Mouse (Mus musculus) forebrain, embryonic 11.5 days (tissue): Measurements from ENCODE around the gene Espnl. TPM values are rescaled to one million over a fixed set of nuclear protein-coding genes. Genes with fewer than 3 reads are reported as not detected.

Source experiments
- ATAC-seq: fragments of 200-750 bp; cut with Nextera tagmentation; replicated peaks from 2 replicates; pipeline ENCODE4 v1.8.0; 2017; ENCODE audit warnings: moderate TSS enrichment; ENCODE audit not compliant: low FRiP score
- DNase-seq: peaks from one replicate; pipeline ENCODE4 v3.0.0-alpha.2; 2017; ENCODE audit warnings: low spot score
- H3K27ac ChIP-seq: fragments of 300-500 bp; sonication (generic); 2 replicates; pipeline ENCODE4 v1.5.1; 2014; ENCODE audit warnings: low read depth, low read length
- H3K27me3 ChIP-seq: fragments of 300-500 bp; sonication (generic); 2 replicates; pipeline ENCODE4 v1.6.1; 2014; ENCODE audit warnings: mild to moderate bottlenecking, low read length, mixed read lengths; ENCODE audit not compliant: control insufficient read depth, insufficient read depth
- H3K36me3 ChIP-seq: fragments of 300-500 bp; sonication (generic); 2 replicates; pipeline ENCODE4 v1.6.1; 2014; ENCODE audit warnings: mild to moderate bottlenecking, low read length, moderate library complexity, mixed read lengths; ENCODE audit not compliant: control insufficient read depth, insufficient read depth
- H3K4me1 ChIP-seq: fragments of 300-500 bp; sonication (generic); replicated peaks from 2 replicates; pipeline ENCODE4 v1.6.1; 2014; ENCODE audit warnings: low read length, mixed read lengths; ENCODE audit not compliant: control insufficient read depth, insufficient read depth
- H3K4me2 ChIP-seq: fragments of 300-500 bp; sonication (generic); 2 replicates; pipeline ENCODE4 v1.6.1; 2014; ENCODE audit warnings: low read depth, mild to moderate bottlenecking, low read length, moderate library complexity, mixed read lengths; ENCODE audit not compliant: severe bottlenecking
- H3K4me3 ChIP-seq: fragments of 300-500 bp; sonication (generic); 2 replicates; pipeline ENCODE4 v1.5.1; 2014; ENCODE audit warnings: low read depth, low read length
- H3K9ac ChIP-seq: fragments of 300-500 bp; sonication (generic); 2 replicates; pipeline ENCODE4 v1.6.1; 2014; ENCODE audit warnings: low read length
- H3K9me3 ChIP-seq: fragments of 300-500 bp; sonication (generic); 2 replicates; pipeline ENCODE4 v1.6.1; 2016; ENCODE audit warnings: low read length, mixed read lengths; ENCODE audit not compliant: control insufficient read depth
- WGBS: fragments of 180-500 bp; shearing (Covaris S2); extraction: QIAGEN DNeasy Blood & Tissue Kit; methylation state at CpG from one replicate; pipeline ENCODE4 v1.1.7; 2014; 5-methylcytosine and 5-hydroxymethylcytosine counted together
- polyA plus RNA-seq: library from polyadenylated mRNA; unstranded; fragments of >200 nt; fragmentation: Nextera tagmentation; extraction: Ambion mirVana; gene quantifications from 2 replicates; pipeline ENCODE4 v1.2.1, GENCODE M21; 2014

Gene Espnl
- polyA plus RNA-seq, 1 experiment from 2014 or later = 0.08 TPM

GRCm38 (mm10) chr1:91304621-91305020 lies 17.3 kb upstream of the Espnl start:
- no peak for DNase-seq
- Histone ChIP-seq H3K27ac (no peak overlapping the region), H3K4me2 (no peak overlapping the region), H3K9ac (no peak overlapping the region), H3K4me3 (no peak overlapping the region), H3K27me3 (no peaks in the 10 kb centered on the region), H3K9me3 (no peaks in the 10 kb centered on the region), H3K4me1 (no peaks in the 10 kb centered on the region), H3K36me3 (no peaks in the 10 kb centered on the region; the same call in 1 of the 2 replicates)
- no peak for ATAC-seq
- 93% methylated on average over 4 of the region's 4 CpGs for WGBS

GRCm38 (mm10) chr1:91309366-91310085 lies 12.3 kb upstream of the Espnl start:
- DNase-seq (no peak), ATAC-seq (no peak)
- WGBS = 90% methylated on average over 13 of the region's 13 CpGs
- Histone ChIP-seq H3K36me3 (no peaks in the 10 kb centered on the region; the same call in 1 of the 2 replicates), H3K9ac (no peak overlapping the region), H3K4me2 (no peak overlapping the region), H3K4me3 (no peak overlapping the region), H3K27ac (no peak overlapping the region), H3K4me1 (peaks cover 5% of the 10 kb centered on the region; the same call in 1 of the 2 replicates), H3K9me3 (no peaks in the 10 kb centered on the region), H3K27me3 (no peaks in the 10 kb centered on the region)

- DNase-seq (no peak), ATAC-seq (no peak)
- Histone ChIP-seq H3K27ac (no peak overlapping the region), H3K36me3 (no peaks in the 10 kb centered on the region), H3K9ac (no peak overlapping the region), H3K4me2 (no peak overlapping the region), H3K4me3 (no peak overlapping the region), H3K27me3 (no peaks in the 10 kb centered on the region), H3K9me3 (no peaks in the 10 kb centered on the region), H3K4me1 (peaks cover 5% of the 10 kb centered on the region; the same call in 1 of the 2 replicates)
- 90% methylated on average over 4 of the region's 4 CpGs for WGBS
Observed at GRCm38 (mm10) chr1:91312273-91312672, 9.6 kb upstream of the Espnl start.

- H3K27me3 ChIP-seq = no peaks in the 10 kb centered on the region
- 0 out of 2 replicates have a peak overlapping the region, but pooled peaks have one; percentile 3 for H3K27ac ChIP-seq
- 0 out of 2 replicates have a peak, but pooled peaks have one; percentile 44 for ATAC-seq
- no peak overlapping the region for H3K4me3 ChIP-seq
- H3K9ac ChIP-seq = no peak overlapping the region; the same call in 1 of the 2 replicates
- H3K4me1 ChIP-seq = peaks cover 5% of the 10 kb centered on the region; the same call in 1 of the 2 replicates
- 42% methylated on average over 5 of the region's 5 CpGs for WGBS
- H3K4me2 ChIP-seq = no peak overlapping the region
- H3K36me3 ChIP-seq = no peaks in the 10 kb centered on the region
- DNase-seq = peak; percentile 66
- no peaks in the 10 kb centered on the region for H3K9me3 ChIP-seq
Observed at GRCm38 (mm10) chr1:91313251-91313650, 8.6 kb upstream of the Espnl start.

- H3K9me3 ChIP-seq = no peaks in the 10 kb centered on the region
- no peak overlapping the region for H3K4me2 ChIP-seq
- ATAC-seq (no peak), DNase-seq (no peak)
- no peaks in the 10 kb centered on the region for H3K27me3 ChIP-seq
- H3K9ac ChIP-seq = no peak overlapping the region
- H3K4me1 ChIP-seq = peaks cover 5% of the 10 kb centered on the region; the same call in 1 of the 2 replicates
- no peak overlapping the region for H3K4me3 ChIP-seq
- 91% methylated on average over 6 of the region's 6 CpGs for WGBS
- H3K27ac ChIP-seq = no peak overlapping the region
- no peaks in the 10 kb centered on the region for H3K36me3 ChIP-seq
Observed at GRCm38 (mm10) chr1:91317656-91318055, 4.2 kb upstream of the Espnl start.

GRCm38 (mm10) chr1:91324646-91325045 lies 2.8 kb downstream of the Espnl start:
- Histone ChIP-seq H3K36me3 (no peaks in the 10 kb centered on the region), H3K27me3 (no peaks in the 10 kb centered on the region), H3K4me2 (no peak overlapping the region), H3K4me1 (no peaks in the 10 kb centered on the region), H3K4me3 (no peak overlapping the region), H3K9me3 (no peaks in the 10 kb centered on the region), H3K27ac (no peak overlapping the region), H3K9ac (no peak overlapping the region)
- 79% methylated on average over 2 of the region's 2 CpGs for WGBS
- DNase-seq (no peak), ATAC-seq (no peak)

- Histone ChIP-seq H3K27ac (no peak overlapping the region), H3K9me3 (no peaks in the 10 kb centered on the region), H3K27me3 (no peaks in the 10 kb centered on the region), H3K36me3 (no peaks in the 10 kb centered on the region), H3K4me3 (no peak overlapping the region), H3K9ac (no peak overlapping the region), H3K4me1 (no peaks in the 10 kb centered on the region), H3K4me2 (no peak overlapping the region)
- DNase-seq (no peak), ATAC-seq (no peak)
- WGBS = 85% methylated on average over 4 of the region's 4 CpGs
Observed at GRCm38 (mm10) chr1:91325488-91326042, 3.7 kb downstream of the Espnl start.

- Histone ChIP-seq H3K4me2 (no peak overlapping the region), H3K9ac (no peak overlapping the region), H3K4me3 (no peak overlapping the region), H3K4me1 (no peaks in the 10 kb centered on the region), H3K27ac (no peak overlapping the region), H3K36me3 (no peaks in the 10 kb centered on the region), H3K9me3 (no peaks in the 10 kb centered on the region), H3K27me3 (no peaks in the 10 kb centered on the region)
- WGBS = 58% methylated on average over 4 of the region's 4 CpGs
- ATAC-seq (no peak), DNase-seq (no peak)
Observed at GRCm38 (mm10) chr1:91332102-91332501, 10.2 kb downstream of the Espnl start.

- no peaks in the 10 kb centered on the region for H3K9me3 ChIP-seq
- no peaks in the 10 kb centered on the region for H3K4me1 ChIP-seq
- H3K9ac ChIP-seq = no peak overlapping the region
- no peak overlapping the region for H3K27ac ChIP-seq
- no peak overlapping the region for H3K4me3 ChIP-seq
- DNase-seq (no peak), ATAC-seq (no peak)
- no peaks in the 10 kb centered on the region for H3K36me3 ChIP-seq
- no peak overlapping the region for H3K4me2 ChIP-seq
- no peaks in the 10 kb centered on the region for H3K27me3 ChIP-seq
Observed at GRCm38 (mm10) chr1:91333582-91333981, 11.7 kb downstream of the Espnl start.
